Mouse (Mus musculus): ENCODE data around the gene Capzb.

- TF ChIP-seq CTCF (IDR thresholded peaks at IDR 0.05; ENCODE audit: insufficient read depth, low read length) (no peak), POLR2A (IDR thresholded peaks at IDR 0.05; ENCODE audit: borderline replicate concordance, extremely low read depth, low read depth, low read length) (no peak)
Measured at GRCm38 (mm10) chr4:139265783-139266499, 73.2 kb downstream of the Capzb start.

All from lung, adult 2 months (tissue).